Mouse (Mus musculus) stomach, postnatal 0 days (tissue): ENCODE results near the gene Tada2a.

ENCODE experiments used
- CTCF ChIP-seq: IDR thresholded peaks from 2 replicates; pipeline ENCODE4 v1.5.1; 2016; ENCODE audit warnings: antibody characterized with exemption, low read depth, mild to moderate bottlenecking, moderate library complexity
- EP300 ChIP-seq: optimal IDR thresholded peaks from 2 replicates; pipeline ENCODE3; 2016; ENCODE audit warnings: antibody characterized with exemption

GRCm38 (mm10) chr11:84115646-84116045, 13.8 kb downstream of the Tada2a start:
- no peak for TF ChIP-seq CTCF
- TF ChIP-seq EP300: no peak
